Mouse (Mus musculus) WW6 (cell line): ENCODE measurements around the gene Macf1.
"Not testable (repeated sequence)": the region's sequence is repeated elsewhere in the genome, so short reads cannot be mapped to it uniquely, and the experiment has no call there.

Experiments used
- DNase-seq: peaks from one replicate; pipeline ENCODE4 v3.0.0-alpha.2; 2013; ENCODE audit warnings: low read depth, low spot score

Macf1 gene

GRCm38 (mm10) chr4:123355941-123356340, 328.2 kb downstream of the Macf1 start:
- no peak for DNase-seq

GRCm38 (mm10) chr4:123353271-123353877, 330.8 kb downstream of the Macf1 start:
- no peak for DNase-seq

GRCm38 (mm10) chr4:123343471-123343789, 340.7 kb downstream of the Macf1 start:
- DNase-seq, result no peak

- peak; percentile 73 for DNase-seq
Measured at GRCm38 (mm10) chr4:123342642-123343470, 341.3 kb downstream of the Macf1 start, which contains the start of gene Bmp8a. Gene Bmp8a (minus strand): TSS chr4:123343252.

- no peak for DNase-seq
Measured at GRCm38 (mm10) chr4:123342091-123342641, 342.0 kb downstream of the Macf1 start.

GRCm38 (mm10) chr4:123340232-123340631, 343.9 kb downstream of the Macf1 start:
- no peak for DNase-seq

- DNase-seq, result no peak
Measured at GRCm38 (mm10) chr4:123337693-123338092, 346.5 kb downstream of the Macf1 start.

GRCm38 (mm10) chr4:123335796-123336585, 348.2 kb downstream of the Macf1 start:
- no peak for DNase-seq

GRCm38 (mm10) chr4:123335244-123335643, 348.9 kb downstream of the Macf1 start:
- not testable (repeated sequence) for DNase-seq

GRCm38 (mm10) chr4:123334177-123334576, 350.0 kb downstream of the Macf1 start:
- DNase-seq, result no peak

GRCm38 (mm10) chr4:123333151-123333550, 351.0 kb downstream of the Macf1 start:
- no peak for DNase-seq

- DNase-seq, result not testable (repeated sequence)
Measured at GRCm38 (mm10) chr4:123331961-123332360, 352.2 kb downstream of the Macf1 start.

GRCm38 (mm10) chr4:123331326-123331725, 352.8 kb downstream of the Macf1 start:
- DNase-seq, result no peak

GRCm38 (mm10) chr4:123328946-123329345, 355.2 kb downstream of the Macf1 start:
- DNase-seq, result no peak

- no peak for DNase-seq
Measured at GRCm38 (mm10) chr4:123327630-123328029, 356.5 kb downstream of the Macf1 start.

- DNase-seq, result no peak
Measured at GRCm38 (mm10) chr4:123326087-123326486, 358.1 kb downstream of the Macf1 start.

GRCm38 (mm10) chr4:123323534-123323933, 360.6 kb downstream of the Macf1 start, which contains the start of gene Oxct2a:
Gene Oxct2a (minus strand): TSS chr4:123323634.
- no peak for DNase-seq

GRCm38 (mm10) chr4:123322910-123323309, 361.2 kb downstream of the Macf1 start:
- DNase-seq, result not testable (repeated sequence)

- no peak for DNase-seq
Measured at GRCm38 (mm10) chr4:123314497-123314896, 369.7 kb downstream of the Macf1 start.

- DNase-seq, result no peak
Measured at GRCm38 (mm10) chr4:123313010-123313409, 371.1 kb downstream of the Macf1 start.

GRCm38 (mm10) chr4:123311845-123312244, 372.3 kb downstream of the Macf1 start:
- DNase-seq, result no peak

- no peak for DNase-seq
Measured at GRCm38 (mm10) chr4:123308292-123308691, 375.9 kb downstream of the Macf1 start.
